Mouse (Mus musculus) retina, postnatal 7 days (tissue): ENCODE data around the gene Actg1.

Experiments
- DNase-seq: peaks from one replicate; pipeline ENCODE4 v3.0.0-alpha.2; 2012; ENCODE audit warnings: low read depth, low spot score

The Actg1 gene

DNA sequence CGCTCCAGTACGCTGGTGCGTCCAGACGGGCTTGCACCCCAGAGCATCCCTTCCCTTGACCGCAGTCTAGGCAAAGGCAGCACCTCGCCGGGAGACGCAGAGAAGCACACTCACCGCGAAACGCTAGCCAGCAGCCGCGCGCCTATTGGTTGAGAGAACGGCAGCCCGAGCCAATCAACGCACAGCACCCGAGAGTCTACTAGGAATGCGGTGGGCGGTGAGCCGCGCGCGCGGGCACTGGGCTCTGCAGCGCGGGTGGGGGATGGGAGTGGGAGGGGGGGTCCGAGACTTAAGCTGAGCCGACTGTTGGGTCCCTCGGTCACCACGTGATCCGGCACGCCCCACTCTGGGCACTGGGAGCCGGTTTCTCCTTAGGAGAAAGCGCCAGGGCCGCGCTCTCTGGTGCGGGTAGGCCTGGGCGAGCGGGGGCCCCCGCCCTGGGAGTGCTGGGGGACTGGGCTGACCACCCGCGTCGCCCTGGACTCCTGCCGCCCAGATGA is 37.5 kb downstream of the Actg1 start:
- peak; percentile 90 for DNase-seq

GRCm38 (mm10) chr11:120308441-120309320 is 39.7 kb downstream of the Actg1 start:
- DNase-seq, result no peak

GRCm38 (mm10) chr11:120307566-120308430 is 40.5 kb downstream of the Actg1 start:
- peak; percentile 90 for DNase-seq

- DNase-seq, result no peak
These were observed 41.3 kb downstream of the Actg1 start for GRCm38 (mm10) chr11:120307132-120307413.

DNA sequence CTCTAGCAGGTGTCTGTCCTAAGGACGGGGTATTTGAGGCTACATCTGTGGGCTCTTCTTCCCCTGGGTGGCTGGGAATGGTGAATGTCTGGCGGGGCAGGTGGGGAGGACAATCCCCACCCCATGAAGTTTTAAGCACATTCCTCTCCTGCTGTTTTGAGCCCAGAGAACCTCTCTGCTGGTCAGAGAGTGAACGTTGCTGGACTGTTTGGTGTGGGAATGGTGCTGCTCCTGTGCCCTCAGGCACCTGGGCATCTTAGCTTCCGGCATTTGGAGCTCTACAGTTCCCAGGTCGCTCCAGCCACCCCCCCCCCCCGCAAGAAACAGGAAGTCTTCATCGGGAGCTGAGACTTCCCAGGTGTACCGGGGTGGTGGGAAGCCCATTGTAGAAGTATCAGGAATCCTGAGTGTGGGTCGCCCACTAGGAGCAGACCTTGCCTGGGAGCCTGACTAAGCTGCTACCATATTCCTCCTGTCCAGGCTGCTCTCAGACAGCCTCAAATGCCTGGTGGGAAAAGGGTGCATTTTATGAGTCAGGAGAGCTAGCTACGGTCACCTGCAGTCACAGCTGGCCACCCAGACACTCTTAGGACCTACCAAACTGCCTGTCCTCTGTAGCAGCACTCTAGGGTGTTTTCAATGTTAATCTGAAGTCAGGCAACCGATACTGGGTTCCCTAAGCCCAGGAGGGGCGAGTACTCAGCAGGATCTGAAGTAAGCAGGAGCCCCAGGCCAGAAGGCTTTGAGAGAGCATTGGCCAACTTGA is 41.8 kb downstream of the Actg1 start:
- no peak for DNase-seq

- DNase-seq, result no peak
These were observed 42.6 kb downstream of the Actg1 start for GRCm38 (mm10) chr11:120305535-120306365.

- DNase-seq, result peak; percentile 97
These were observed 43.3 kb downstream of the Actg1 start for GRCm38 (mm10) chr11:120304886-120305534.

- no peak for DNase-seq
These were observed 44.0 kb downstream of the Actg1 start for GRCm38 (mm10) chr11:120304350-120304694.

GRCm38 (mm10) chr11:120303559-120304349 is 44.6 kb downstream of the Actg1 start:
- DNase-seq, result no peak

DNA sequence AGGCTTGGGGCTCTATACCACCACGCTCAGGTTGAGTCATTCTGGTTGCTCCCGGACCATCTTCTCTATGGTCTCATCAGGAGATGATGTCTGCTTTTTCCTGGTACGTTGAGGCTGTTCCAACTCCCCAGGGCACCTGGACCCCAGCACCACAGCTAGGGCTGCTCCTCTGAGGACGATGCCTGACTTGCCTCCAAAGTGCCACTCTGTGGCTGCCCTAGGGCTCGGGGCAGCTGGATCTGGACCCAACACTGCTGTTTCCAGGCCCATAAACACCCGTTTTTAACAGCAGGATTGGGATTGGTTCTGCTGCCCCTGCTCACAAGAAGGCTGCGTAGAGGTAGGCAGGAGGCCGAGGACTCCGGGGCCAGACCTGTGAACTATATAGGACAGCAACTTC is 45.2 kb downstream of the Actg1 start:
- no peak for DNase-seq

DNA sequence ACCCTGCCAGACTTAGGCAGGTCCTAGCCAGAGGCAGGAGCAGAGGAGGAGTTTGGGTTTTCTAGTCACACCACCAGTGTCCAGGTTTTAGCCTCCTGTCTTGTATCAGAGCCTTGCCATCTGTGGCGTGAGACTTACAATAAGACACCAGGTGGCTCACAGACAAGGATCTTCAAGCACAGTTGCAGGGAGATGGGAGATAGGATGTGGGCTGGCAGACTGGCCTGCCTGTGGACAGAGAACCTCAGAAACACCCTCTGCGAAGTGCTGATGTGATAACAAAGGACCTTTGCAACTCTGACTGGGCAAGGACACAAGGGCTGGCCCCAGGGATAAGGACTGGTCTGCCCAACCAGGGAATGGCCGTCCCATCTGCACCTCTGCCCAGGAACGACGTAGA is 48.9 kb downstream of the Actg1 start:
- DNase-seq, result no peak

DNA sequence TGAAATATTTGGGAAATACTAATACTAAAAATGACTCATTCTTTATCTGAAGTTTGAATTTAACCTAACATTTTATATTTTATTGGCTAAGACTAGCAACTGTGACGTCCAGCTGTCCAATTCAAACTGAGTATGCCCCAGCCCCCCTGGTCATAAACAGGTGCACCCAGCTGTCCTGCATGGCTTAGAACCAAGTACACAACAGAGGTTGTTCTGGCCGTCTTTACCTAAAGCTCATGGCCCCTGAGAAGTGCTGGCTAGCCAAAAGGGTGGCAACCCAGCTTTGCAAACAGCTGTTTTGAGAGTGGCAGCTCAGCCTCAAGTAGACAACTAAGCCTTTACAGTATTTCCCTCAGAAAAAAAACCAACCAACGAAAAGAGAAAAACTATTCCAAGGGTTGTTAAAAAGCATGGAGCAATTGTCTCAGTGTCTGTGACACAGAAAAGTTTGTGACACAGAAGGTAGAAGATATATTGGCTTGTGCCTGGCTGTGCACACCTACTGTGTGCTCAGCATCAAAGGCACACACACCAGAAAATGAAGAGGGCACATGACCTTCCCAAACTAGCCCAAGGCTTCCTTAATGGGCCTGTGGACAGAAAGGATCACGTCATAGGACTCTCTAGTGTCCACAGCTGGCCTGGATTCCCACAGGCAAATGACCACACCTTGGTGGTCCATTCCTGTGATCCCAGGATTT is 49.8 kb downstream of the Actg1 start:
- no peak for DNase-seq

GRCm38 (mm10) chr11:120297767-120298166 is 50.6 kb downstream of the Actg1 start:
- DNase-seq, result no peak

DNA sequence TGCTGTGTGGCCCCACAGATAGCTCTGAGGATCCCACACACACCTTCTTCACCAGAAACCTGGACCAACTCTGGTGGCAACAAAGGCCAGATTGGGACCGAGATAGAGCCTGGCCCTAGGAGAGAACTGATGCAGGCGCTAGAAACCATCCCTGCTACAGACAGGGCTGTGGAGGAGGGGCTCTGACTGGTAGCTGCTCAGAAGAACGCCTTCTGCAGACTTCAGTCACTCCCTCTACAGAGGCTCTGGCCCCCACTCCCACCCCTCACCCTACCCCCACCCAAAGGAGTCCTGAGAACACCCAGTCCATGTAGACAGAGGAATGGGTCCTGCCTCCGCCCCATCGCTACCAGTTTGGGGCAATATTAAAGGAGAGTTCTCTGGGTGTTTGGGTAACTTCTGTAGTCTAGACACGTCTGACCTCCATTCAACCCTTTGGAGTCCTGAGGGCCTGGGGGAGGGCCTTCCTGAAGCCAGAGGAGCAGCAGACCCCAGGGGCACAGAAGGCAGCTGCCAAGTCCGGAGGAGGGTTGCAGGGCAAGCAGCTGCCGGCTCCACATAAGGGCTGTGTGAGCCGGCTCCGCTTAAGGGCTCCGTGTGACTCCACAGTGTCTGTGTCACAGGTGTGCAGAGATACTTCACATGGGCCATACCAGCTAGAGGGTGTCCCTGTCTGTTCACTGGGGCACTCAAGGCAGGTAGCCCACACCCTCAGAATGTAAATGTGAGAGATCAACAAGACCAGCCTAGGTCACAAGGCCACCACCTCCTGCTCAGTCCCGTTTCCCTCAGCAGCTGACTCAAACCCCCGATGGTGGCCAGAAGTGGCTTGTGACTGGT is 51.8 kb downstream of the Actg1 start:
- no peak for DNase-seq
